Mouse (Mus musculus) forebrain, embryonic 16.5 days (tissue): ENCODE measurements around the gene Prkch. TPM values are rescaled to one million over a fixed set of nuclear protein-coding genes. Genes with fewer than 3 reads are reported as not detected.

ENCODE experiments used
- ATAC-seq: fragments of 200-750 bp; cut with Nextera tagmentation; 2 replicates; pipeline ENCODE4 v1.8.0; 2017; ENCODE audit warnings: mild to moderate bottlenecking, moderate library complexity
- H3K27ac ChIP-seq: fragments of 300-500 bp; sonication (generic); 2 replicates; pipeline ENCODE4 v1.5.1; 2014; ENCODE audit warnings: low read length, control low read depth
- H3K27me3 ChIP-seq: fragments of 300-500 bp; sonication (generic); replicated peaks from 2 replicates; pipeline ENCODE4 v1.6.1; 2014; ENCODE audit warnings: low read length; ENCODE audit not compliant: control insufficient read depth, insufficient read depth
- H3K36me3 ChIP-seq: fragments of 300-500 bp; sonication (generic); 2 replicates; pipeline ENCODE4 v1.6.1; 2014; ENCODE audit not compliant: control insufficient read depth, insufficient read depth
- H3K4me1 ChIP-seq: fragments of 300-500 bp; sonication (generic); replicated peaks from 2 replicates; pipeline ENCODE4 v1.6.1; 2014; ENCODE audit warnings: low read length; ENCODE audit not compliant: control insufficient read depth, insufficient read depth
- H3K4me2 ChIP-seq: fragments of 300-500 bp; sonication (generic); 2 replicates; pipeline ENCODE4 v1.6.1; 2014; ENCODE audit warnings: mild to moderate bottlenecking, low read length, control low read depth
- H3K4me3 ChIP-seq: fragments of 300-500 bp; sonication (generic); replicated peaks from 2 replicates; pipeline ENCODE4 v1.5.1; 2014; ENCODE audit warnings: mild to moderate bottlenecking, low read length, control low read depth
- H3K9ac ChIP-seq: fragments of 300-500 bp; sonication (generic); replicated peaks from 2 replicates; pipeline ENCODE4 v1.6.1; 2014; ENCODE audit warnings: low read depth, low read length, control low read depth
- H3K9me3 ChIP-seq: fragments of 300-500 bp; sonication (generic); 2 replicates; pipeline ENCODE4 v1.6.1; 2016; ENCODE audit warnings: low read length; ENCODE audit not compliant: control insufficient read depth
- WGBS: fragments of 180-500 bp; shearing (Covaris S2); extraction: QIAGEN DNeasy Blood & Tissue Kit; methylation state at CpG from one replicate; pipeline ENCODE4 v1.1.7; 2014; 5-methylcytosine and 5-hydroxymethylcytosine counted together
- polyA plus RNA-seq: library from polyadenylated mRNA; unstranded; fragments of >200 nt; fragmentation: Nextera tagmentation; extraction: Ambion mirVana; gene quantifications from 2 replicates; pipeline ENCODE4 v1.2.1, GENCODE M21; 2015

Prkch gene
- polyA plus RNA-seq, 1 experiment from 2014 or later, result 4.3 TPM

- Histone ChIP-seq H3K4me1 (no peaks in the 10 kb centered on the region), H3K9ac (no peak overlapping the region), H3K9me3 (no peaks in the 10 kb centered on the region), H3K36me3 (no peaks in the 10 kb centered on the region), H3K27ac (no peak overlapping the region), H3K4me2 (no peak overlapping the region), H3K4me3 (no peak overlapping the region), H3K27me3 (no peaks in the 10 kb centered on the region)
- 63% methylated on average over 4 of the region's 4 CpGs for WGBS
- ATAC-seq, result no peak
These were observed 20.6 kb downstream of the Prkch start for GRCm38 (mm10) chr12:73605174-73605573.

GRCm38 (mm10) chr12:73607381-73608064 is 22.9 kb downstream of the Prkch start:
- Histone ChIP-seq H3K4me2 (no peak overlapping the region), H3K4me3 (no peak overlapping the region), H3K36me3 (no peaks in the 10 kb centered on the region), H3K9me3 (no peaks in the 10 kb centered on the region), H3K27me3 (no peaks in the 10 kb centered on the region), H3K9ac (no peak overlapping the region), H3K4me1 (no peaks in the 10 kb centered on the region), H3K27ac (no peak overlapping the region)
- WGBS, result 68% methylated on average over 13 of the region's 13 CpGs
- no peak for ATAC-seq

- Histone ChIP-seq H3K9me3 (no peaks in the 10 kb centered on the region), H3K4me1 (no peaks in the 10 kb centered on the region), H3K4me3 (no peak overlapping the region), H3K4me2 (no peak overlapping the region), H3K36me3 (no peaks in the 10 kb centered on the region), H3K27me3 (no peaks in the 10 kb centered on the region), H3K9ac (no peak overlapping the region), H3K27ac (no peak overlapping the region)
- ATAC-seq, result no peak
- WGBS, result 9% methylated on average over 3 of the region's 4 CpGs
These were observed 23.4 kb downstream of the Prkch start for GRCm38 (mm10) chr12:73608065-73608397.

GRCm38 (mm10) chr12:73609262-73609661 is 24.7 kb downstream of the Prkch start:
- no peaks in the 10 kb centered on the region for H3K9me3 ChIP-seq
- no peaks in the 10 kb centered on the region for H3K36me3 ChIP-seq
- no peak overlapping the region for H3K27ac ChIP-seq
- H3K9ac ChIP-seq, result no peak overlapping the region
- H3K4me1 ChIP-seq, result no peaks in the 10 kb centered on the region
- no peaks in the 10 kb centered on the region for H3K27me3 ChIP-seq
- WGBS, result 84% methylated on average over 3 of the region's 3 CpGs
- no peak for ATAC-seq
- H3K4me2 ChIP-seq, result no peak overlapping the region
- no peak overlapping the region for H3K4me3 ChIP-seq

GRCm38 (mm10) chr12:73609676-73610545 is 25.3 kb downstream of the Prkch start:
- WGBS, result 84% methylated on average over 18 of the region's 18 CpGs
- Histone ChIP-seq H3K9ac (no peak overlapping the region), H3K9me3 (no peaks in the 10 kb centered on the region), H3K4me3 (no peak overlapping the region), H3K4me1 (no peaks in the 10 kb centered on the region), H3K36me3 (no peaks in the 10 kb centered on the region), H3K4me2 (no peak overlapping the region), H3K27ac (no peak overlapping the region), H3K27me3 (no peaks in the 10 kb centered on the region)
- ATAC-seq, result no peak

- ATAC-seq, result no peak
- H3K27me3 ChIP-seq, result no peaks in the 10 kb centered on the region
- H3K27ac ChIP-seq, result no peak overlapping the region
- WGBS, result 85% methylated on average over 8 of the region's 8 CpGs
- no peaks in the 10 kb centered on the region for H3K36me3 ChIP-seq
- no peak overlapping the region for H3K9ac ChIP-seq
- H3K4me2 ChIP-seq, result no peak overlapping the region
- no peak overlapping the region for H3K4me3 ChIP-seq
- no peaks in the 10 kb centered on the region for H3K4me1 ChIP-seq
- H3K9me3 ChIP-seq, result no peaks in the 10 kb centered on the region
These were observed 26.3 kb downstream of the Prkch start for GRCm38 (mm10) chr12:73610831-73611370.

GRCm38 (mm10) chr12:73611741-73612140 is 27.1 kb downstream of the Prkch start:
- H3K4me1 ChIP-seq, result no peaks in the 10 kb centered on the region
- no peak overlapping the region for H3K4me3 ChIP-seq
- H3K27me3 ChIP-seq, result no peaks in the 10 kb centered on the region
- ATAC-seq, result no peak
- H3K27ac ChIP-seq, result no peak overlapping the region
- no peak overlapping the region for H3K9ac ChIP-seq
- H3K36me3 ChIP-seq, result no peaks in the 10 kb centered on the region
- 84% methylated on average over 3 of the region's 3 CpGs for WGBS
- H3K9me3 ChIP-seq, result no peaks in the 10 kb centered on the region
- no peak overlapping the region for H3K4me2 ChIP-seq

- no peak for ATAC-seq
- no peaks in the 10 kb centered on the region for H3K4me1 ChIP-seq
- no peaks in the 10 kb centered on the region for H3K36me3 ChIP-seq
- no peak overlapping the region for H3K4me2 ChIP-seq
- 92% methylated on average over 6 of the region's 6 CpGs for WGBS
- no peaks in the 10 kb centered on the region for H3K9me3 ChIP-seq
- no peak overlapping the region for H3K27ac ChIP-seq
- no peaks in the 10 kb centered on the region for H3K27me3 ChIP-seq
- H3K9ac ChIP-seq, result no peak overlapping the region
- no peak overlapping the region for H3K4me3 ChIP-seq
These were observed 28.6 kb downstream of the Prkch start for GRCm38 (mm10) chr12:73613183-73613582.

- no peak for ATAC-seq
- no peaks in the 10 kb centered on the region for H3K9me3 ChIP-seq
- H3K4me3 ChIP-seq, result no peak overlapping the region
- 58% methylated on average over 10 of the region's 10 CpGs for WGBS
- H3K4me1 ChIP-seq, result no peaks in the 10 kb centered on the region
- no peak overlapping the region for H3K9ac ChIP-seq
- H3K27me3 ChIP-seq, result no peaks in the 10 kb centered on the region
- no peaks in the 10 kb centered on the region for H3K36me3 ChIP-seq
- H3K27ac ChIP-seq, result no peak overlapping the region
- H3K4me2 ChIP-seq, result no peak overlapping the region
These were observed 33.1 kb downstream of the Prkch start for GRCm38 (mm10) chr12:73617652-73618051.
